Mouse (Mus musculus) cerebellum, adult 2 months (tissue): ENCODE data around the gene Rem2.

Experiments
- CTCF ChIP-seq: fragments of 200-500 bp; IDR thresholded peaks from 2 replicates; pipeline ENCODE4 v1.5.1; 2011; ENCODE audit warnings: low read depth, mild to moderate bottlenecking, control low read depth, low read length, moderate library complexity, borderline replicate concordance; ENCODE audit not compliant: insufficient read depth
- POLR2A ChIP-seq: fragments of 200-500 bp; IDR thresholded peaks from 2 replicates; pipeline ENCODE4 v1.6.1; 2011; ENCODE audit warnings: low read length, control low read depth, borderline replicate concordance; ENCODE audit not compliant: insufficient read depth

DNA sequence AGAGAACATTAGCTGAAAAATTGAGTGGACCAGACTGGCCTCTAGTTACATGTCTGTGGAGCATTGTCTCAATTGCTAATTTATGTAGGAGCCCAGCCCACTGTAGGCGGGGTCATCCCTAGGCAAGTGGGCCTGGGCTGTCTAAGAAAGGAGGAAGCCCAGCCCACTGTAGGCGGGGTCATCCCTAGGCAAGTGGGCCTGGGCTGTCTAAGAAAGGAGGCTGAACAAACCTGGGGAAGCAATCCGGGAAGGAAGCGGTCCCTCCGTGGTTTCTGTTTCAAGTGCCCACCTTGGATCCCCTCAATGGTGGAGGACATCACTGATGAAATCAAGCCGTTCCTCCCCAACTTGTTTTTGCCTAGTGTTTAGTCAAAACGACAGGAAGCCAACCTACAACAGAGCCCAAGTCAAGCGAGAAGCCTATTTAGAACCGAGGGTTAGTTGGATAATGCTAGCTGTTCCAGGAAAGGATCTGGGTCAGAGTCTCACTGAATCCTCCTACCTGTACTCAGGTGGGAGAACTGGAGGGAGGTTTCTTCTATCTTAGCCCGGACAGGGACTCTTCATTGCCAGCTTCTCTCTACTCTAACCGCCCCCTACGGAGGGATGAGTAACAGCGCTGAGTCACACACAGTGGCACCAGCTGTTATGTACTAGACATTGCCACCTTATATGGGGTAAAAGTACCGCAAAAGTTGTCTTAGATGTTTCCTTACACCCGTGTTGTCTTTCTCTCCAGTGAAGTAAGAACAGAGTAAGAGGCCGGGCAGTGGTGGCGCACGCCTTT is 16.6 kb downstream of the Rem2 start:
- TF ChIP-seq CTCF, result no peak
- TF ChIP-seq POLR2A, result no peak
